Mouse (Mus musculus) stomach, embryonic 15.5 days (tissue): Measurements from ENCODE around the gene Gm17018. TPM values are rescaled to one million over a fixed set of nuclear protein-coding genes. Genes with fewer than 3 reads are reported as not detected.
A peak's percentile ranks its signal among the peaks of the same experiment; 100 is the strongest.

Experiments
- ATAC-seq: fragments of 200-750 bp; cut with Nextera tagmentation; 2 replicates; pipeline ENCODE4 v1.8.0; 2017; ENCODE audit warnings: low read depth, moderate number of reproducible peaks, moderate TSS enrichment; ENCODE audit not compliant: insufficient read depth, low FRiP score
- H3K27ac ChIP-seq: fragments of 300-500 bp; sonication (generic); 2 replicates; pipeline ENCODE4 v1.5.1; 2015; ENCODE audit warnings: mild to moderate bottlenecking, inconsistent platforms
- H3K27me3 ChIP-seq: fragments of 300-500 bp; sonication (generic); replicated peaks from 2 replicates; pipeline ENCODE4 v1.6.1; 2015; ENCODE audit warnings: inconsistent platforms
- H3K36me3 ChIP-seq: fragments of 300-500 bp; sonication (generic); 2 replicates; pipeline ENCODE4 v1.6.1; 2015; ENCODE audit warnings: inconsistent platforms
- H3K4me1 ChIP-seq: fragments of 300-500 bp; sonication (generic); 2 replicates; pipeline ENCODE4 v1.6.1; 2015; ENCODE audit warnings: inconsistent platforms
- H3K4me2 ChIP-seq: fragments of 300-500 bp; sonication (generic); 2 replicates; pipeline ENCODE4 v1.6.1; 2015; ENCODE audit warnings: mild to moderate bottlenecking, inconsistent platforms
- H3K4me3 ChIP-seq: fragments of 300-500 bp; sonication (generic); replicated peaks from 2 replicates; pipeline ENCODE4 v1.5.1; 2015; ENCODE audit warnings: inconsistent platforms
- H3K9ac ChIP-seq: fragments of 300-500 bp; sonication (generic); 2 replicates; pipeline ENCODE4 v1.6.1; 2015; ENCODE audit warnings: inconsistent platforms
- H3K9me3 ChIP-seq: fragments of 300-500 bp; sonication (generic); 2 replicates; pipeline ENCODE4 v1.6.1; 2016; ENCODE audit warnings: inconsistent platforms
- WGBS: fragments of 180-500 bp; shearing (Covaris S2); methylation state at CpG from one replicate; pipeline ENCODE4 v1.1.7; 2015; 5-methylcytosine and 5-hydroxymethylcytosine counted together
- polyA plus RNA-seq: library from polyadenylated mRNA; unstranded; fragments of >200 nt; fragmentation: Nextera tagmentation; extraction: Ambion mirVana; gene quantifications from 2 replicates; pipeline ENCODE4 v1.2.1, GENCODE M21; 2015

The Gm17018 gene
- polyA plus RNA-seq, 1 experiment from 2014 or later, result 43.2 TPM

- H3K9ac ChIP-seq, result no peak overlapping the region
- no peaks in the 10 kb centered on the region for H3K36me3 ChIP-seq
- peak; percentile 32; the same call in 1 of the 2 replicates for ATAC-seq
- H3K27ac ChIP-seq, result no peak overlapping the region
- H3K4me1 ChIP-seq, result 0 out of 2 replicates have a peak, but pooled peaks cover 13% of the 10 kb centered on the region
- H3K27me3 ChIP-seq, result no peaks in the 10 kb centered on the region
- H3K9me3 ChIP-seq, result no peaks in the 10 kb centered on the region
- H3K4me2 ChIP-seq, result no peak overlapping the region
- no peak overlapping the region for H3K4me3 ChIP-seq
- 62% methylated on average over 4 of the region's 4 CpGs for WGBS
Observed at GRCm38 (mm10) chr19:45616214-45616518, 55.8 kb downstream of the Gm17018 start.

- Histone ChIP-seq H3K9me3 (no peaks in the 10 kb centered on the region), H3K4me2 (no peak overlapping the region), H3K36me3 (no peaks in the 10 kb centered on the region), H3K27ac (no peak overlapping the region), H3K9ac (no peak overlapping the region), H3K27me3 (no peaks in the 10 kb centered on the region), H3K4me1 (0 out of 2 replicates have a peak, but pooled peaks cover 13% of the 10 kb centered on the region), H3K4me3 (no peak overlapping the region)
- ATAC-seq, result no peak
- 52% methylated on average over 7 of the region's 7 CpGs for WGBS
Observed at GRCm38 (mm10) chr19:45616735-45617134, 56.3 kb downstream of the Gm17018 start.

DNA sequence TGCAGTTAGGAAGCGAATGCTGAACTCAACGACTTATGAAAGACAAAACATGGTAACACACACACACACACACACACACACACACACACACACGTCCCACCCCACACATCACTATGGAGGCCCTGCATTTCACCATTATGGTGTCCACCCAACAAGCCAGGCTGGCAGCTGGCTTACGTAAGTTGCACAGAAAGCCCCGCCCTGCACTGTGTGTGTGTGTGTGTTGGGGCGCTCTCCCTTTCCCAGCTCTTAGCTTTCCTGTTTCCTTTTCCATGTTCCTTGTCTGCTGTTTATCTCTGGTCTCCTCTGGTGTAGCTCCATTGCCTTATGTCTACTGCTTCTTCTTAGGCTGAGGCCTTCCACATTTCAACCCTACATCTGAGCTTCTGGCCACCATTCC is 57.8 kb downstream of the Gm17018 start:
- Histone ChIP-seq H3K27ac (no peak overlapping the region), H3K9ac (no peak overlapping the region), H3K27me3 (no peaks in the 10 kb centered on the region), H3K4me3 (no peak overlapping the region), H3K4me1 (0 out of 2 replicates have a peak, but pooled peaks cover 13% of the 10 kb centered on the region), H3K4me2 (no peak overlapping the region), H3K9me3 (no peaks in the 10 kb centered on the region), H3K36me3 (no peaks in the 10 kb centered on the region)
- WGBS, result 78% methylated on average over 6 of the region's 6 CpGs
- no peak; the same call in 1 of the 2 replicates for ATAC-seq

DNA sequence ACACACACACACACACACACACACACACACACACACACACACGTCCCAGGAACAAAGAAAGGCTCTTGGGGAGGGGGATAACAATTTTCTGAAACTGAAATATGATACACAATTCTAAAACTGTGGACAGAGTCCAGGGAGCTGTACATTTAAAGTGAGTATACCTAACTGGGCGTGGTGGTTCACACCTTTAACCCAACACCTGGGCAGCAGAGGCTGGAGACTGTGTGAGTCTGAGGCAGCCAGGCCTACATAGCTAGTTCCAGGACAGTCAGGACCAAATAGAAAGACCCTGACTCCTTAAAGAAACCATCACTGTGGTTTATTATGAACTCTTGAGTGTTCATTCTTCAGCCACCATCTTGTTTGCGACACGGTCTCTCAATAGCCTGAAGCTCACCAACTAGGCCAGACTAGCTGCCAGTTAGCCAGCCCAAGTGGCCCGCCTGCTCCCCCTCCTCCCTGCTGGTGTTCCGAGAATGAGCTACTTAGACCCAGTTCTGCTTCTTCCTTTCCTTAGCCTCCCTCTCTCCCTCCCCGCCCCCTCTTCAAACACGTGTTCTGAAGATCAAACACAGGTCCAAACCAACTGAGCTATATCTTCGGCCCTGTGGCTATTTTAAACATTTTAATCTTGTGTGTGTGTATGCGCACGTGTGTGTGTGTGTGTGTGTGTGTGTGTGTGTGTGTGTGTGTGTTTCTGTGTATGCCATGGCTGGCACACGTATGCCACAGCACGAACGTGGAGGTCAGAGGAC is 59.5 kb downstream of the Gm17018 start:
- Histone ChIP-seq H3K4me2 (no peak overlapping the region), H3K36me3 (no peaks in the 10 kb centered on the region), H3K27ac (no peak overlapping the region), H3K27me3 (no peaks in the 10 kb centered on the region), H3K9me3 (no peaks in the 10 kb centered on the region), H3K9ac (no peak overlapping the region), H3K4me1 (0 out of 2 replicates have a peak, but pooled peaks cover 13% of the 10 kb centered on the region), H3K4me3 (no peak overlapping the region)
- 78% methylated on average over 14 of the region's 14 CpGs for WGBS
- ATAC-seq, result no peak

DNA sequence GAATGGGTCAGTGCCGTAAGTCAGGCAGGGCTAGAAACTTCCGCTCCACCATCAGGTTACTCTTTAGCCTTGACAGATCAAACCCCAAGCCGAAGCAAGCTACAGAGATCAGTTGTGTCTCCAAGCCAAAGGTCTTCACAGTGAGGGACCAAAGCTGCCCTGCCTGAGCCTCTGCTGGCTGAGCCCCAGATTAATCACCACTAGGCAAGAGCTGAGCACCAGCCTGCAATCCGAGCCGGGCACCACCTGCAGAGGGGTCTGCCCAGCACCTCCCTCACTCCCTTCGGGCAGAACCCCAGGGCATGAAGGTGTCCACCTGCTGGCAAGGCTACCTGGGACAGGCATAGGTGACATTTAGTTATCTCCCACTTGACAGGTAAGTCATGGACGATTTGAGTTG is 60.6 kb downstream of the Gm17018 start:
- Histone ChIP-seq H3K9me3 (no peaks in the 10 kb centered on the region), H3K4me2 (no peak overlapping the region), H3K4me1 (0 out of 2 replicates have a peak, but pooled peaks cover 6% of the 10 kb centered on the region), H3K27ac (no peak overlapping the region), H3K27me3 (no peaks in the 10 kb centered on the region), H3K9ac (no peak overlapping the region), H3K4me3 (no peak overlapping the region), H3K36me3 (no peaks in the 10 kb centered on the region)
- no peak for ATAC-seq
- WGBS, result 54% methylated on average over 7 of the region's 7 CpGs

- H3K27me3 ChIP-seq, result no peaks in the 10 kb centered on the region
- ATAC-seq, result no peak
- H3K36me3 ChIP-seq, result no peaks in the 10 kb centered on the region
- no peak overlapping the region for H3K9ac ChIP-seq
- H3K27ac ChIP-seq, result no peak overlapping the region
- 60% methylated on average over 5 of the region's 5 CpGs for WGBS
- no peaks in the 10 kb centered on the region for H3K9me3 ChIP-seq
- H3K4me2 ChIP-seq, result no peak overlapping the region
- H3K4me1 ChIP-seq, result 0 out of 2 replicates have a peak, but pooled peaks cover 4% of the 10 kb centered on the region
- no peak overlapping the region for H3K4me3 ChIP-seq
Observed at GRCm38 (mm10) chr19:45622144-45622543, 61.7 kb downstream of the Gm17018 start.

DNA sequence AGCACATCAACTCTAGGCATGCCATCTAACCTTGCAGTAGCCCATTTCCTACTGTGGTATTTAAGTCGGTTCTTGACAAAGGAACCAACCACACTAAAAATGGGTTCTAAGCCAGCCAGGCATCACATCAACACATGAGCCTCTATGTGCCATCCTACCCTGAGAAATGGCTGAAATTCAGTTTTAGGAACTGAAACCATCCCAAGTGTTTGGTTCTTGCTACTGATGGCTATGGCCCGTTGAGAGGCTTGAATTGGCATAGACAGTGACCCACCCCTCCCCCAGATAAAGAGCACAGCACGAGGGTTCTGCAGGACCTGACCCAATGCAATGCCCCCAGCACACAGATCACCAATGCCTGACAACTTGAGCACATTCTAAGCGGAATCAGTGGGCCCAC is 63.3 kb downstream of the Gm17018 start:
- no peaks in the 10 kb centered on the region for H3K9me3 ChIP-seq
- no peaks in the 10 kb centered on the region for H3K36me3 ChIP-seq
- H3K27ac ChIP-seq, result no peak overlapping the region
- H3K9ac ChIP-seq, result no peak overlapping the region
- H3K4me3 ChIP-seq, result no peak overlapping the region
- no peaks in the 10 kb centered on the region for H3K27me3 ChIP-seq
- no peak overlapping the region for H3K4me2 ChIP-seq
- H3K4me1 ChIP-seq, result no peaks in the 10 kb centered on the region
- WGBS, result 77% methylated on average over 4 of the region's 4 CpGs
- ATAC-seq, result no peak

DNA sequence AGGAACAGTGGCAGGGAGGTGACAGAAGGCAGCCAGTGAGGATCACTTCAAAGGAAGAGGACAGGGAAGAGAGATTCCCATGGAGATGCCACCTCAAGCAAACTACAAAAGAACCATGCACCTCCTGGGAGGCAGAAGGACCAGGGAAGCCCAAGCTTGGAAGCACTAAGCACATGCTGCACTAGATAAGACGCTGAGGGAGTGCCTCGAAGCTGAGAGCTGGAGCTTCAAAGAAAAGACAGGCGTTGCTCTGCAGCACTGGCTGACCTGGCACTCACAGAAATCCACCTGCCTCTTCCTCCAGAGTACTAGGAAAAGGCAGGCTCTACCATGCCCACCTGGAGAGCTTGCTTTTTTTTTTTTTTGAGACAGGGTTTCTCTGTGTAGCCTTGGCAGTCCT is 66.6 kb downstream of the Gm17018 start:
- no peak for ATAC-seq
- no peak overlapping the region for H3K4me3 ChIP-seq
- no peaks in the 10 kb centered on the region for H3K27me3 ChIP-seq
- H3K4me1 ChIP-seq, result no peaks in the 10 kb centered on the region
- no peaks in the 10 kb centered on the region for H3K9me3 ChIP-seq
- H3K9ac ChIP-seq, result no peak overlapping the region
- no peak overlapping the region for H3K27ac ChIP-seq
- no peak overlapping the region for H3K4me2 ChIP-seq
- H3K36me3 ChIP-seq, result 0 out of 2 replicates have a peak, but pooled peaks cover 3% of the 10 kb centered on the region
- 27% methylated on average over 3 of the region's 3 CpGs for whole genome bisulfite sequencing

GRCm38 (mm10) chr19:45628649-45629048 is 68.2 kb downstream of the Gm17018 start:
- ATAC-seq, result no peak

GRCm38 (mm10) chr19:45629219-45629618 is 68.8 kb downstream of the Gm17018 start:
- Histone ChIP-seq H3K27me3 (no peaks in the 10 kb centered on the region), H3K4me1 (no peaks in the 10 kb centered on the region), H3K4me3 (no peak overlapping the region), H3K9ac (no peak overlapping the region), H3K36me3 (0 out of 2 replicates have a peak, but pooled peaks cover 3% of the 10 kb centered on the region), H3K27ac (no peak overlapping the region), H3K9me3 (no peaks in the 10 kb centered on the region), H3K4me2 (no peak overlapping the region)
- WGBS, result 86% methylated on average over 3 of the region's 3 CpGs
- no peak for ATAC-seq

More at GRCm38 (mm10) chr19:45628649-45629048, 68.2 kb downstream of the Gm17018 start:
- no peak overlapping the region for H3K9ac ChIP-seq
- H3K4me3 ChIP-seq, result no peak overlapping the region
- WGBS, result 45% methylated on average over 6 of the region's 6 CpGs
- H3K9me3 ChIP-seq, result no peaks in the 10 kb centered on the region
- no peak overlapping the region for H3K4me2 ChIP-seq
- H3K36me3 ChIP-seq, result 0 out of 2 replicates have a peak, but pooled peaks cover 3% of the 10 kb centered on the region
- H3K4me1 ChIP-seq, result no peaks in the 10 kb centered on the region
- H3K27ac ChIP-seq, result no peak overlapping the region
- H3K27me3 ChIP-seq, result no peaks in the 10 kb centered on the region
